8 mouse cellular contexts compared by ENCODE assay signal in genomic region chr10:107799671-107800353, GRCm38 (mm10).
DNase-seq lines count a peak whose midpoint lies in the region; ATAC-seq and TF ChIP-seq lines count a peak whose summit lies in the region.

No protein-coding gene starts in this region.

- no peaks in the 10 kb centered on the region for H3K9me3 ChIP-seq in heart, embryonic 12.5 days (replicated peaks)
- no peaks in the 10 kb centered on the region for H3K9me3 ChIP-seq in limb, embryonic 10.5 days (replicated peaks)

- peaks cover 15% of the 10 kb centered on the region for H3K4me1 ChIP-seq in heart, embryonic 12.5 days (replicated peaks)
- no peaks in the 10 kb centered on the region for H3K4me1 ChIP-seq in kidney, adult 2 months (ENCODE audit: control insufficient read depth, insufficient read depth, low read length)
- no peaks in the 10 kb centered on the region for H3K4me1 ChIP-seq in limb, embryonic 10.5 days

- no peak overlapping the region for H3K4me2 ChIP-seq in heart, embryonic 12.5 days

- no peaks in the 10 kb centered on the region for H3K27me3 ChIP-seq in heart, embryonic 12.5 days (replicated peaks)
- H3K27me3 ChIP-seq in kidney, adult 2 months (replicated peaks; ENCODE audit: control insufficient read depth, insufficient read depth, low read length), result no peaks in the 10 kb centered on the region
- no peaks in the 10 kb centered on the region for H3K27me3 ChIP-seq in limb, embryonic 10.5 days (ENCODE audit: low read depth, poor library complexity, severe bottlenecking)

- 8% methylated on average over 7 of the region's 7 CpGs for WGBS in heart, embryonic 12.5 days
- 7% methylated on average over 7 of the region's 7 CpGs for WGBS in kidney, adult 2 months
- WGBS in limb, embryonic 10.5 days, result 16% methylated on average over 7 of the region's 7 CpGs

- peak; percentile 59 to 77 for DNase-seq in heart, adult 18-20 months
- DNase-seq in cerebellum, postnatal 4 days (ENCODE audit: low spot score in 2 of 2), result peak; percentile 22 to 59
- peak; percentile 8 for DNase-seq in gastrocnemius, postnatal 25 days
- DNase-seq in kidney, adult 2 months, result peak; percentile 54
- DNase-seq in limb, embryonic 10.5 days (ENCODE audit: low spot score), result peak; percentile 57
- DNase-seq in telencephalon, adult 2 months (ENCODE audit: low read depth, low spot score), result peak; percentile 33

- no peak for ATAC-seq in heart, embryonic 12.5 days (ENCODE audit: insufficient number of reproducible peaks, low FRiP score)
- peak; percentile 53; the same call in 1 of the 2 replicates for ATAC-seq in monocyte, adult 5-6 weeks (replicated peaks; ENCODE audit: insufficient number of reproducible peaks, low FRiP score, low TSS enrichment, poor library complexity, severe bottlenecking)

- no peaks in the 10 kb centered on the region for H3K36me3 ChIP-seq in heart, embryonic 12.5 days
- H3K36me3 ChIP-seq in kidney, adult 2 months (ENCODE audit: control insufficient read depth, insufficient read depth, low read length), result no peaks in the 10 kb centered on the region
- H3K36me3 ChIP-seq in limb, embryonic 10.5 days, result no peaks in the 10 kb centered on the region

- peak; percentile 82 for TF ChIP-seq CTCF in kidney, adult 2 months (conservative IDR thresholded peaks at IDR 0.05; ENCODE audit: insufficient read depth, insufficient read length, low read depth, low read length)

- no peak overlapping the region for H3K9ac ChIP-seq in heart, embryonic 12.5 days

- no peak for TF ChIP-seq POLR2A in kidney, adult 2 months (IDR thresholded peaks at IDR 0.05; ENCODE audit: low read depth, low read length)

- H3K4me3 ChIP-seq in heart, embryonic 12.5 days, result no peak overlapping the region
- no peak overlapping the region for H3K4me3 ChIP-seq in kidney, adult 2 months (ENCODE audit: insufficient read depth, low read depth, low read length)
- H3K4me3 ChIP-seq in limb, embryonic 10.5 days, result no peak overlapping the region

- no peak overlapping the region for H3K27ac ChIP-seq in heart, embryonic 12.5 days (ENCODE audit: poor library complexity, severe bottlenecking)
- H3K27ac ChIP-seq in kidney, adult 2 months (ENCODE audit: insufficient read depth, low read depth, low read length), result no peak overlapping the region
- H3K27ac ChIP-seq in limb, embryonic 10.5 days, result no peak overlapping the region

Comparison
In these comparisons a context has a peak if more than half of its experiments do, and no peak if none do; other contexts are left out.
1. DNase-seq: peak in every context shown above with its lines; median percentile 68 in heart, adult 18-20 months; 57 in limb, embryonic 10.5 days; 54 in kidney, adult 2 months; 40 in cerebellum, postnatal 4 days; 33 in telencephalon, adult 2 months; 8 in gastrocnemius, postnatal 25 days.